Mouse (Mus musculus) naive thymus-derived CD4-positive, alpha-beta T cell, adult 2 months (primary cell): Measurements from ENCODE around the gene Ezr.
A peak's percentile ranks its signal among the peaks of the same experiment; 100 is the strongest.

ENCODE experiments used
- DNase-seq: peaks from one replicate; pipeline ENCODE4 v3.0.0-alpha.2; 2011; ENCODE audit warnings: low read depth

Gene Ezr

GRCm38 (mm10) chr17:6768301-6768788, 14.2 kb downstream of the Ezr start:
- DNase-seq, result no peak

GRCm38 (mm10) chr17:6767771-6768170, 14.8 kb downstream of the Ezr start:
- DNase-seq, result no peak

DNA sequence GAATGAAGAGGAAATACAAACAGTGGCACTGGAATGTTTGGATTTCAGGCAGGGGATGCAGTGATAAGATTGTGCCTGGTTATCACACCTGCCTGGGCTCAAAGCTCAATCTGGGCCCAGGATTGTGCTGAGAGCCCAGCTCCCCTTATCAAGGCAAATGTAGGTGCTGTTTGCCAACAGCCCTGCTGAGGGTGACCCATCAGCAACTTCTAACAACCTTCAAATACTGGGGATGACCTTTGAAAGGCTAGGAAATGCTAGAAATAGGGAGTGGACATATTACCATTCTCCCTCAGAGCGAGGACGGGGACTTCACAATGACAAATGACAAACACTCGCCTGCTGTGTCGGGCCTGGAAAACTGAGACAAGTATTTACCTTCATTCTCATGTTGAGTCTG, 15.8 kb downstream of the Ezr start:
- DNase-seq, result no peak

DNA sequence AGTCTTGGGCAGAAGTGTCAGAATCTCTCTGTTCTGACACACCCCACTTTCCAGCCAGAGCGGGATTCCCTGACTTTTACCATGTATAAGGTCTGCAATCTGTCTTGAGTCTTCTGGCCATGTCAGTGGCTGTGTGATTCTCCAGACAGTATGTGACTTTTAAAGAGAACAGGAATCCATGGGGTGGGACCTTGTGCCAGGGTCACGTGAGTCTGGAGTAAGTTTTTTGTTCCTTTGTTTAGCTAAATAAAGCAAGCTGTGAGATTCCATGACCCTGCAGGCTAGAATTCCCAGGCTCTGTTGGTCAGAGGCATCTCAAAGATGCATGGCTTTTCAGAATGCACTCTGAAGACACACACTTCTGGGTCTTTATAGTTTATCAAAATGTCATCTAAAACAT, 16.7 kb downstream of the Ezr start:
- DNase-seq, result no peak

- no peak for DNase-seq
These were observed 17.9 kb downstream of the Ezr start for GRCm38 (mm10) chr17:6764730-6765129.

- no peak for DNase-seq
These were observed 18.4 kb downstream of the Ezr start for GRCm38 (mm10) chr17:6764227-6764593.

- DNase-seq, result no peak
These were observed 18.9 kb downstream of the Ezr start for GRCm38 (mm10) chr17:6763513-6764226.

- DNase-seq, result no peak
These were observed 22.8 kb downstream of the Ezr start for GRCm38 (mm10) chr17:6759717-6760292.

DNA sequence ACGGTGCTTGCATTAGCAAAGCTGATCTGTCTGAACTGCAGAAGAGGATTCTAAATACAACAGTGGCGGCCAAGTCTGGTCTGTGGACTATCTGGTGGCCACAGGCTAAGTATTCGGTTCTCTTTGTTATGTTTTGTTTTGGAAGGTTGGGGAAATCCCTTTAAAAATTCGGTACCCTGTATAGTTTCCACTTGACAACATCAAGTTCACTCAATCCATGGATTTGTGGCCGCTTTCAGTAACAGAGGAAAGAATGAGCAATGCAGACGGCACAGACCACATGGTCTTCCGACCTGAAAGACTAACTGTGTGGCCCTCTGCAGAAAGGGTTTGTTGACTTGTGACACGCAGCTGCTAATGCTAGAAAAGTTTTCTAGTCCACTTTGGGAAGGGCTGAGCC, 23.7 kb downstream of the Ezr start:
- DNase-seq, result no peak

DNA sequence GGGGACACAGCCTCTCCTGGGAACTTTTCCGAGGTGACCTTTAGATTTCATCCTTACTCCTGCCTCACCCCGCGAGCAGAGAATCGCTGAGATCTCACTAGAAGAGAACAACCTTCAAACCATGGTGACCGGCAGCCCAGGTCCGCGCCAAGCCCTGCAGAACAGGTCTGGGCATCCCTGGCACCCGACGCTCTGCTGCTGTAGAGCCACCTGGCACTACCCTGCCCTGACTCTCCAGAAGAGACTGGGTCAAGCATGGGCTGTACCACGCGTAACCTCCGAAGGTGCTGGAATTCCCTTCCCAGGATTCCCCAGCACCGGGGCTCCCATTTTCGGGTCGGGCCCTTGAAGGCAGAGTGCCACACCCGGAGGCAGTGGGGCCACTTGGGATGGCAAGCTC, 24.7 kb downstream of the Ezr start:
- DNase-seq, result no peak

- DNase-seq, result no peak
These were observed 26.7 kb downstream of the Ezr start for GRCm38 (mm10) chr17:6755873-6756272.

DNA sequence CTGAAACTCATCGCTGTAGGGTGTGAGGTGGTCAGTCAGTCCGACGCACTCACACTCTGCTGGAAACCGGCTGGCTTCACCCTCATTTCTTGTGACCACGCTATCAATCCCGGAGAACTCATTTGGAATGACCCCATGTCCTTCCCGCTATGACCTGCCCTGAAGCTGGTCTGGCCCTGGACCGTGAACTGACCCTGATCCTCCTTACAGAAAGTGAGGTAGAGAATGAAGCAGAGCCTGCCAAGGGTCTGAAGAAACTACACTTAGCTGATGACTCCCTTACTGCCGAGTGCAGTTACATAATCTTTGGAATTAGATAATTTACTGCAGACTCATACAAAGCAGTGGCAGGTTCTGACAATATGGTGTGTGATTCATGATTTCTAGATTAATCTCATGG, 27.4 kb downstream of the Ezr start:
- no peak for DNase-seq

DNA sequence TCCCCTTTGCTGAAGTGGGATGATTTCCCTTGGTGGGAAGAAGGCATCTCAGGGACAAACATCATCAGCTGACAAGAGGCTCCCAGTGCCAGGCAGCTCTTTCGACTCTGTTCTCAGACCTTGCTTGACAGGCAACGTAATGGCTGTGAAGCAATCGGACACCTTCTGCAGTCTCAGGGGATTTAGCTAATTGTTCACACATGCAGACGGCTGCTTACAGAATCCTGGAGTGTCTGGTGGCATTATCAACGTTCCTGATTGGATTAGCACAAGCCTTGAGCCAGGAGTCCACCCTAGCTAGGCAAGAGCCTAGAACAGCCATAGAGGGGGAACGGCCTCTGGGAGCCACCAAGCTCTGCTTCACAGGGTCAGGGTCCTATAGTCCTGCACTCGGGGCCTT, 30.2 kb downstream of the Ezr start:
- no peak for DNase-seq

GRCm38 (mm10) chr17:6751221-6751859, 31.2 kb downstream of the Ezr start:
- no peak for DNase-seq

GRCm38 (mm10) chr17:6748779-6749464, 33.7 kb downstream of the Ezr start:
- peak; percentile 21 for DNase-seq

GRCm38 (mm10) chr17:6747478-6747877, 35.1 kb downstream of the Ezr start:
- DNase-seq, result no peak

- peak; percentile 30 for DNase-seq
These were observed 35.9 kb downstream of the Ezr start for GRCm38 (mm10) chr17:6746452-6747231.

DNA sequence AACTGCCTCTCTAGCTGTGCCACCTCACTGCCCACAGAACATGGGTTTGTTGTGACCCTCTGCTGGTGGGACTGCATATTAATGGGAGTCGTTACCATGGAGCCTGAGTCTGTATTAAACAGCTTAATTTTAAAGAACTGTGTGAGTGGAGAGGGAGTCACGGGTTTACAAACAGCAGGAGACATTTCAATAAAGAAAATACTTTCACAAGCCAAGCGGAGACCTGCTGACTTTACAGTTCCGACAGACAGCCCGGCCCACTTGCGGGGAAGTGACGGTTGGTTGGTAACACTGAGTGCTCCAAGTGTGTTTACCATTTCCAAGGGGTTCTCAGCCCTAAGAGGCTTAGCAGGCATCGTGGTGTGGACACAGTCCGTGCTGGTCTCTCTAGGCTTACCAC, 36.6 kb downstream of the Ezr start:
- DNase-seq, result peak; percentile 44

DNA sequence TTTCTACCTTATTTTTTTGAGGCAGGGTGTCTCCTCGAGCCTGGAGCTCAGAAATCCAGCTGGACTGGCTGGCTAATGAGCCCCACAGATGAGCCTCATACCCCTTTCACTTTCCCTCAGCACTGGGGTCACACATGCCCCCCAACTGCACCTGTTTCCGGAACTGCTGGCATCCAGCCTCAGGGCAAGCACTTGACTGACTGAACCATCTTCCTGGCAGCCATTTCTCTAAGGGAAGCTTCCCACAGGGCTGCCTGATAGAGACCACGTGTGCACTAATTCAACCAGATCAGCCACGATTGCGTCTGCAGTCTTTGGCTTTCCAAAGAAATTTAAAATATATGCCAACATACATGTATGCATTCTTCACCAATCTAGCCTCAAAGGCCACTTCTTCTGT, 37.1 kb downstream of the Ezr start:
- DNase-seq, result peak; percentile 17

DNA sequence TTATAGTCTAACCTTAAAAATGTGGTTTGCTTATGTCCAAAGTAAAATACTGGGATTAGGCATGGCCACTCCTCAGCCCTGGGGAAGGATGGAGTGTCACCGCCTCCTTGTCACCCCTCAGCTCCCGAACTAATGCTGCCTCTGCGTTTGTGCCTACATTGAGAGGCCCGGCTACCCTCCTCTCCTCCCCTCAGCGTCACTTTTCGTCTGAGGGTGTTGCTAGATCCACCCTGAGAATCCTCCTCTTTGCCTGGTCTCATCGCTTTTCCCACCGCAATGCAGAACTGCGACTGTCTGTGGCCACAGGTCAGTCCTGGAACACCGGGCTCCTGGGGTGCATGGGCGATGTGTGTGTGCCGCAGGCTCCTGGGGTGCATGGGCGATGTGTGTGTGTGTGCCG, 37.7 kb downstream of the Ezr start:
- DNase-seq, result no peak

- peak; percentile 55 for DNase-seq
These were observed 38.2 kb downstream of the Ezr start for GRCm38 (mm10) chr17:6744366-6744765.

DNA sequence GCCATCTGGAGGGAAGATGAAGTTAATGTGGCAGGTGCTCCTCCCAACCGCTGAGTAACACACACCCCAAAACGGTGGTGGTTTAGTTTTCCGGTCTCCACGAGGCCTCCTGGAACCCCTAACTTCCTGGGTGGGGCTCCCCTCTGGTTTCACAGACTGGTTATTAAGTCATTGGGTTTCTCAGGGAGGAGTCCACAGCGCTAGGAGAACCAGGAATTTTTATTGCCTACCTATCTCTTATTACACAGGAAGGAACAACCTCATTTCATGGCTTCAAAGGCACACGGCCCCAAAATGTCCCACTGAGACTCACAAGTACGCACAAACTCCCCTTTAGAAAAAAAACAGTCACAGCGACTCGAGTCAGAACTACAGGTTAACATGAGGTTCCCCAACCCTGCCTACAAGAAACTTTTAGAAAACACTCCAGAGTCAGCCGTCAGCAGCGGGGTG, 38.8 kb downstream of the Ezr start:
- DNase-seq, result peak; percentile 81
